Mouse (Mus musculus) liver, embryonic 14.5 days (tissue): ENCODE results near the gene Utp3.
A peak's percentile ranks its signal among the peaks of the same experiment; 100 is the strongest.

Experiments
- CTCF ChIP-seq: IDR thresholded peaks from 2 replicates; pipeline ENCODE4 v1.5.1; 2016; ENCODE audit warnings: antibody characterized with exemption, low read depth, control low read depth
- EP300 ChIP-seq: IDR thresholded peaks from 2 replicates; pipeline ENCODE4 v1.6.1; 2016; ENCODE audit warnings: antibody characterized with exemption, low read depth

DNA sequence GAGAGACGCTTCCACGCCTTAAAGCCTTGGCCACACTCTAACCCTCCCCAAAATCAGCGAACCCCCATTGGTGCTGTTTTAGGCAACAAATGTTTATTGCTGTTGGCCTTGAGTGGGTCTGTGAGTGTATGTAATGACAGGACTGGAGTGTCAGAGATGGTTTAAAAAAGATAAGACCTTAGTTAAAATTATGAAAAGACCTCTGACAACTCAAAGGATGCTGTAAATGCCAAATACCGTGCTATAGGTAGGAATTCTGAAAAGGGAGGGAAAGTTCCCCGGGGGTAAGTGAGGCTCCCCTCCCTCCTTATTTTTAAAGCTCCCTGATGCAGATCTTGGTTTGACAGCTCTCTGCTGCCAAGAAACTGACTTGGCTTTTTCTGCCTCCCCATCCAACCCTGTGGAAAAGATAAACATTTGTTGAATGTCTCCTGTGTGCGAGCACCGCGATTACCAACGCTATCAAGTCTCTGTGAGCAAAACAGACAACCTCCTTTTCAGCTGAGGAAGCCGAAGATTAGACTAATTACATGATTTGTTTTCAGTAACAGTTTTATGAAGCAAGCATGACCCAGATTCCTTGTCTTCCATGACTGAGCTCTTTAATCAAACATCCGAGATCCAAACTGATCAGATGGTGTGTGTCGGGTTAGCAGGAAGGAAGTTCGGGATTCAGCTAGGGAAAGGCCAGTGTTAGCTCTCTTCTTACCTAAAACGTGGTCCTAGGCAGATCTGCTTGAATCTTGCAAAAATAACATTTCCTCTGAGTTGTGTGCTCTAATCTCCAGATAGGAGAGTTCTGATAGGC lies 12.0 kb downstream of the Utp3 start:
- TF ChIP-seq CTCF (no peak), EP300 (peak; percentile 78)
